Mouse (Mus musculus): Measurements from ENCODE around the gene Sdr42e1.

Gene Sdr42e1

DNA sequence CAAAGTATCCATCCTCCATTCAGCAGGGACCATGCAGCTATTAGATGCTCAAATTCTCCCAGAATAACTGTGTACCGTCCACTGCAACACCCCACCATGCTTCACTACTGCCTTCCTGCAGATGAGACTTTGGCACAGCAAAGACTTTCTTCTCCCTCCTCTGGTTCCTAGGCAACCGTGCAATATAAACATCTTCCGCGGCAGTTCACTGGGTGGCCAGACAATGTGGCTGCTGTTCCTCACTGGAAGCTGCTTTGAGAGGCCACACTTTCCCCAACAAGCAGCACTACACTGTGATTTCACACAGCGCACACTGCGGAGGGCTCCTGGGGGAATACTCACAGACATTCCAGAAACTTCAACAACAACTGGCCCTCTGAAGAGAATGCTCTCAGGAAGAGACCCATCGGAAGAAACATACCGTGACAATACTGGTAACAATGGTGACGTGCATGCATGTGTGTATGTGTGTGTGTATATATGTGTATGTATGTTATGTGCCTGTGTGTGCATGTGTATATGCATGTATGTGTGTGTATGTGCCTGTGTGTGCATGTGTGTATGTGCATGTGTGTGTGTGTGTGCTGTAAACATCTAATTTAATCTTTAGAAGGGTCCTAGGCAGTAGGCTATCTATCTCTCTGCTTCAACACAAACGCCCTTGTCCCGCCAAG, 13.0 kb downstream of the Sdr42e1 start:
- DNase-seq (ENCODE audit: low read depth), result no peak

DNA sequence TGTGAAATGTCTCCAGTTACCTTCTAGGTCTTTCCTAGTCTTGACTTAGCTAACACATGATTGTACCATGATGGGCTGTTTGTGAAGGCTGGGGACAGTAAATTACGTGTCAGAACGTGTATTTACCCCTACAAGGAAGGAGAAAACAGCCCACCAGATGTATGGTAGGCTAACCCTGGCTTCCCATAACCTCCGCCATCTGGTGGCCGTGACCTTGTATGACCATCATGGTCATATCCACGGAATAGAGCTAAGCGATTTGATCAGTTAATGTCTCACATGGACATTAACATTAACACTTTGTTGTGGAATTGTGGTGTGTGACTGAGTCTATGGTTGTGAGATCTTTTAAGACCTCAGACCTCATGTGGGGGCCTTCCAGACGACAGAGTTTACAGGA, 14.5 kb downstream of the Sdr42e1 start:
- DNase-seq (ENCODE audit: low read depth), result peak; percentile 27

DNA sequence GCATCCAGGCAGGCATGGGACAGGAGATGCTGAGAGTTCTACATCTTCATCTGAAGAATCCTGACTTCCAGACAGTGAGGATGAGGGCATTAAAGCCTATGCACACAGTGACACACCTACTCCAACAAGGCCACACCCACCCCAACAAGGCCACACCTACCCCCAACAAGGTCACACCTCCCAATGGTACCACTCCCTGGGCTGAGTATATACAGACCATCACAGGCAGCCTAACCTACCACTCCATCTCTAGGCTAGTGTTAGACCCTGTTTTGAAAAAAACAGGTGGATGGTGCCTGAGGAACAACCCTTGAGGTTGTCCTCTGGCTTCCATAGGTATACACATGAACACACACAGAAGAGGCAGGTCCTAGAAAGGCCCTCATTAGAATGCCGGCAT, 21.2 kb downstream of the Sdr42e1 start:
- DNase-seq (ENCODE audit: low read depth), result no peak

DNA sequence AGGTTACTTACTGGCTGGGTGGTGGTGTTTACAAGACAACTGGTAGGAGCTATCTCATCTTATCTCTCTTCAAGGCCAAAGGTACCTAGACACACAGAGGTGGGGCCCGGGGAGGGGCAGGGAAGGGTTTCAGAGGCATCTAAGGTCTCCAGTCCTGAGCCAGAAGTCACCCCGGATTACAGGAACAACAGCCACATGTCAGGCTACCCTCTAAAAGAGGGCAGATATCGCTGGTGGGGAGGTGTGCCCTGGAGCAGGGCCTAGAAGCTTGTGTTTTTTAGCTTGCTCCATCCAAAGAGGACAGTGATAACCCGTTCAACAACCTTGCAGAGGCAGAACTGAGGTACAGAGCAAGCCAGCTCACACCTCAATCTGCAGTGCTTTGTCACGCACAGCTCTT, 27.0 kb downstream of the Sdr42e1 start:
- DNase-seq (ENCODE audit: low read depth), result no peak

DNA sequence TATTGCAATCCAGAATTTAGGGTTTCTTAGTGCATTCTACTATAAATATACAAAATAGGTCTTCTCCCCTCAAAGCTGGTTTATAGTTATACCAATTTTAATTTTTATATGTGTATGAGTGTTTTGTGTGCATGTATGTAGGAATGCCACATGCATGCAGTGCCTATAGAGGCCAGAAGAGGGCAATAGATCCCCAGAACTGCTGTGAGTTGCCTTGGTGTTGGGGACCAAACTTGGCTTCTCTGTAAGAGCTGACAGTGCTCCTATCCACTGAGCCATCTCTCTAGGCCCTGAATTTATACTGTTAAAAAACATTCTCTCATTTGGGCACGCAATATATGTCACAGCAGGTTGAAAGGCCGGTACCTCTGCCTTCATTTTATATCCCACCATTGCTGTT, 27.5 kb downstream of the Sdr42e1 start:
- peak; percentile 64 for DNase-seq (ENCODE audit: low read depth)

DNA sequence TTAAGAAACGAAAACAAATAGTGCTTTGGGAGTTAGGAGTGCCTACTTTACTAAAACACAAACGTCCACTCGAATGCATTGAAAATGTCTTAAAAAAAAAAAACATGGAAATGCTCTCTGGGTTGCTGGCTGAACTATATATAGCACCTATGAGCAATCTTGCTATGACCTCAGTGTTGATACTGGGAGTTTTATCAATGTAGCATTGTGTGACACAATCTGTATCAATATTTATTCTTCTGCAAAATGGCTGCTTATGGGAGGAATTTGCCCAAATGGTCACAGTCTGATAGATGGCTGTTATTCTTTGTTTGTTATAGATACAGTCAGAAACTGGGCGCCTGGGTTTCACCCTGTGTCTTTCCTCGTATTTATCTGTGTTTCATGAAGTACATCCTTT, 28.0 kb downstream of the Sdr42e1 start:
- DNase-seq (ENCODE audit: low read depth), result no peak

DNA sequence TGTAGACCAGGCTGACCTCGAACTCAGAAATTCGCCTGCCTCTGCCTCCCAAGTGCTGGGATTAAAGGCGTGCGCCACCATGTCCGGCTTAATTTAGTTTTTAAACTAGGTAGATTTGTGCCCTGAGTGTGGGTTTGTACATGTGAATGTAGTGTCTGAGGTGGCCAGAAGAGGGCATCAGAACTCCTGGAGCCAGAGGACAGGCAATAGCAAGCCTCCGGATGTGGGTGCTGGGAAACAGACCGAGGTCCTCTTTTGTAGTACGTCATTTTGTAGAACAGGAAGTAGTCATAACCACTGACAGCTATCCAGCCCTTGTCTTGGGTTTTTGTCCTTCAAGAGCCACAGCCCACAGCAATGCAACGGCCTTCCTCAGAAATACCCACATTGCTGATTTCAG, 33.9 kb downstream of the Sdr42e1 start:
- peak; percentile 70 for DNase-seq (ENCODE audit: low read depth)

DNA sequence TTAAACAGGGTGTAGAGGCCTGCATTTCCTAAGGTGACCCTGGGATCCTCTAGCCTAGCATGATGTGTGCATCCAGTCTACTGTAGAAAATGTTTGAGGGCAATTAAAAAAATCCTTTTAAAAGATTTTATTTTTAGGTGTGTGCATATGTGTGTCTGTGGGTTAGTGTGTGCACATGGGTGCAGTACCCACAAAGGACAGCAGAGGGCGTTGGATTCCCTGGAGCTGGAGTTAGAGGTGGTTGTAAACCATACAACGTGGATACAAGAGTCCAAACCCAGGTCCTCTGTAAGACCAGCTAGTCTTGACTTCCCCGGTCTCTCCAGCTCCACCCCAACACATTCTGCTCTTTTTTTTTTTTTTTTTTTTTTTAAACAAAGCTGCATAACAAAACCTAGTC, 36.0 kb downstream of the Sdr42e1 start:
- no peak for DNase-seq (ENCODE audit: low read depth)

DNA sequence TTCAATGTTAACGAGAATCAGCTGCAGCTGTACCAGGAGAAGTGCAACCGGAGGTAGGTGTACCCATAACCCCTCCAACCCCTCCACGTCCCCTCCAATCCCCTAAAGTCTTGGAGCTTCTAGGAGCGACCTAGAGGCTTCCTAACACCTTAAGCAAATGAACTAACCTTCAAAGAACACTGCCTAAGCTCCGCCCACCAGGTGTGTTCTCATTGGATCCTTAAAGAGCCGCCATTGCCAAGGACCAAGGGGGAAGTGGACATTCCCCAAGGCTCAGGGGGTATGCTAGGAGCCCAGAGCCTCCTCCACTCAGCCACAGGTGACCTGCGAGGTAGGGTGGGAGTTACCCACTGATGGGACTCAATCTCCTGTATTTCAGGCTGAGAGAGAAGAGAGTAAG, 39.1 kb downstream of the Sdr42e1 start:
- DNase-seq (ENCODE audit: low read depth), result no peak

DNA sequence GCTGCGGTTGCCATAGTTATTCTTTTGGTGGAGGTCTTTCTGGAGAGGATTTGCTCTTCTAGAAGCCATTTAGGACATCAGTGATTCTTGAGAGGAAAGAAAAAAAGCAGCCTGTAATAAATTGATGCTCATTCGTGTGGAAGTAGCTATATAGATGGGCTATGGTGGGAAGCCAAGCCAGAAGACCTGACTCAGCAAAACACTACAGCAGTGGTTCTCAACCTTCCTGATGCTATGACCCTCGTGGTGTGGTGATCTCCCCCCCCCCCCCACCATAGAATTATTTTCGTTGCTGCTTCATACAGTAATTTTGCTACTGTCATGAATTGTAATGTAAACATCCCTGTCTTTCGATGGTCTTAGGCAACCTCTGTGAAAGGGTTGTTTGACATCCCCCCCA, 41.0 kb downstream of the Sdr42e1 start:
- DNase-seq (ENCODE audit: low read depth), result no peak

DNA sequence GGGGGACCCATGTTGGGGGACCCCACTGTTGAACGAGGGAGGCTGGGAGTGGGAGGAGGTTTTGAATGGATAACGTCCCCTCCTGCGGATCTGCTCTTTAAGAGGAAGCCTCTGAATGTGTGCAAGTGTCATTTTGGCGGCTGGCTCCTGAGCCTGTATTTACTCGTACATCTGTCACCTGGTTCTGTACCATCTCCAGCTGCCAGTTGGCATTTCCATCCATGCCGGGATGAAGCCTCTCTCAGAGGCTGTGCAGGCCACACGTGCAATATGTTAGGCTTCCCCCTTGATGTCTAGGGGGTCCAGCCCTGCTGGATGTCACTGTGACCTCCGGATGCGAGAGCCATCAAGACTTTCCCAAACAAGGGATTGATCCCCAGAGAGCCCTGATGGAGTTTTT, 46.4 kb downstream of the Sdr42e1 start:
- no peak for DNase-seq (ENCODE audit: low read depth)

DNA sequence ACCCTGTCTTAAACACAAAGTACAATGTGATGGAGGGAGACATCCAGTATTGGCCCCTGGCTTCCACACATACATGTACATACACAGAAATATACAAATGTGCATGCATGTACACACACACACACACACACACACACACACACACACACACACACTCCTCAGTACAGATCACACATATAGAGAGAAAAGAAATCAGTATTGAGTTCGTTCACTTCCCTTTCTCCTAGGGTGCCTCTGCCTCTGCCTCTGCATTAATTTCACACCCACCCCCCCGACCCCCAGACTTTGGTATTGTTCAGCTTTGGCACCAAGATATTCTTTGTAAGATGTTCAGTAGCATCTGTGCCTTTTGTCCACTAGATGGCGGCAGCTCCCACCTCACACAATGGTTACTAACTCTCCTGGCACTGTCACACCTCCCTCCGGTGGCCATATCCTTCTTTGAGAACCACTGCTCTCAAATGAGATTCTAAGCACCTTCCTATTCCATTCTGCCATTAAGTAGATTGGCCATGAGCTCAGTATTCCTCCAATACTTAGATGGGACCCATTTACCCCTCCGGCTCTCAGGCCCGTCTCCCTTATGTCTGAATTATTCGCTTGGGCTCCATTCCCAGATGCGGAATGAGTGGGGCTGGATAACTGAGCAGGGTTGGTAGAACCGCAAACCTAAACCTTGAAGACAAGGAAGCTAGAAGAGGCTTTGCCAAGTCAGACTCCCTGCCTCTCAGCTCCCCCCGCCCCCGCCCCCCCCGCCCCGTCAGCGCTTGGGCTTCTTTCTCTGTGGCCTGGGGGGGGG, 47.2 kb downstream of the Sdr42e1 start:
- peak; percentile 78 for DNase-seq (ENCODE audit: low read depth)

DNA sequence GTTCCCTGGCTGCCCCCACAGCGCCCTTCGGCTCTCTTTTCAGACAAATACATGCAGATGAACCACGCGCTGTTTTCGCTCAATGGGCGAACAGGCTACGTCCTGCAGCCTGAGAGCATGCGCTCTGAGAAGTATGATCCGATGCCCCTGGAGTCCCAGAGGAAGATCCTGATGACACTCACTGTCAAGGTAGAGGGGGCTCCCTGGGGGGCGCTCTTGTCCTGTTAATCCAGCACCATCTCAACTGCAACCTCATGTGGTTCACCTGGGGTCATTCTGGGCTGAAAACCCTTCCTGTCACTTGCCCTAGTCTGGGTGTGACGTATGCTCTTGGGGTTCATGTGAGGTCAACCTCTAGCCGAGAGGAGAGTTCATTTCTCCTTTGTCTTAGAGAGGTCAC, 60.6 kb downstream of the Sdr42e1 start:
- no peak for DNase-seq (ENCODE audit: low read depth)

All from 416B (cell line).